Comparison of ENCODE assay signal across 12 mouse cellular contexts in genomic region chr15:4028411-4028700, GRCm38 (mm10). TPM values are rescaled to one million over a fixed set of nuclear protein-coding genes. Genes with fewer than 3 reads are reported as not detected.
A peak's percentile ranks its signal among the peaks of the same experiment; 100 is the strongest.
DNase-seq lines count a peak whose midpoint lies in the region; ATAC-seq and TF ChIP-seq lines count a peak whose summit lies in the region.
"Had no signal": no experiment of that assay in that cellular context is flagged by ENCODE, and none has a peak within 500 bp of the region (broad histone marks: within the 10 kb centered on the region; RNA-seq: fewer than 3 reads in every experiment).

No protein-coding gene starts in this region.

- H3K4me2 ChIP-seq in lung, embryonic 15.5 days = peak overlapping the region; percentile 71; the same call in 1 of the 2 replicates
- peak overlapping the region; percentile 65 for H3K4me2 ChIP-seq in hindbrain, postnatal 0 days (ENCODE audit: low read depth, low read length)
- H3K4me2 ChIP-seq in midbrain, postnatal 0 days (ENCODE audit: low read depth, low read length, poor library complexity, severe bottlenecking) = peak overlapping the region; percentile 51; the same call in 1 of the 2 replicates

- WGBS in heart, embryonic 10.5 days = 84% methylated on average over 6 of the region's 6 CpGs
- WGBS in lung, embryonic 15.5 days = 86% methylated on average over 6 of the region's 6 CpGs
- WGBS in hindbrain, postnatal 0 days = 74% methylated on average over 6 of the region's 6 CpGs
- 72% methylated on average over 6 of the region's 6 CpGs for WGBS in midbrain, postnatal 0 days

- H3K9ac ChIP-seq in lung, embryonic 15.5 days = no peak overlapping the region
- H3K9ac ChIP-seq in hindbrain, postnatal 0 days (replicated peaks; ENCODE audit: low read length) = no peak overlapping the region
- no peak overlapping the region for H3K9ac ChIP-seq in midbrain, postnatal 0 days (replicated peaks; ENCODE audit: low read length, poor library complexity, severe bottlenecking)

- H3K4me3 ChIP-seq in heart, embryonic 10.5 days = peak overlapping the region; percentile 85
- H3K4me3 ChIP-seq in lung, embryonic 15.5 days = no peak overlapping the region
- no peak overlapping the region for H3K4me3 ChIP-seq in hindbrain, postnatal 0 days (ENCODE audit: low read length)
- H3K4me3 ChIP-seq in midbrain, postnatal 0 days (ENCODE audit: low read depth, low read length) = no peak overlapping the region

- no peaks in the 10 kb centered on the region for H3K27me3 ChIP-seq in heart, embryonic 10.5 days (ENCODE audit: insufficient read depth, poor library complexity, severe bottlenecking)
- H3K27me3 ChIP-seq in lung, embryonic 15.5 days = no peaks in the 10 kb centered on the region
- no peaks in the 10 kb centered on the region for H3K27me3 ChIP-seq in hindbrain, postnatal 0 days (ENCODE audit: insufficient read depth, low read length)
- no peaks in the 10 kb centered on the region for H3K27me3 ChIP-seq in midbrain, postnatal 0 days (ENCODE audit: insufficient read depth, low read length)
- H3K27me3 ChIP-seq: CH12.LX had no signal

- ATAC-seq in lung, embryonic 15.5 days (ENCODE audit: borderline replicate concordance, extremely low read depth, low FRiP score, low TSS enrichment) = no peak
- no peak for ATAC-seq in hindbrain, postnatal 0 days
- no peak for ATAC-seq in midbrain, postnatal 0 days (ENCODE audit: low FRiP score)

- H3K27ac ChIP-seq in heart, embryonic 10.5 days = peak overlapping the region; percentile 42; the same call in 1 of the 2 replicates
- H3K27ac ChIP-seq in lung, embryonic 15.5 days = no peak overlapping the region
- no peak overlapping the region for H3K27ac ChIP-seq in hindbrain, postnatal 0 days
- H3K27ac ChIP-seq in midbrain, postnatal 0 days (ENCODE audit: low read depth, low read length) = no peak overlapping the region

- no peaks in the 10 kb centered on the region for H3K36me3 ChIP-seq in heart, embryonic 10.5 days
- no peaks in the 10 kb centered on the region for H3K36me3 ChIP-seq in lung, embryonic 15.5 days
- H3K36me3 ChIP-seq in hindbrain, postnatal 0 days (ENCODE audit: insufficient read depth, low read length) = no peaks in the 10 kb centered on the region
- H3K36me3 ChIP-seq in midbrain, postnatal 0 days (ENCODE audit: insufficient read depth, low read length) = peaks cover 3% of the 10 kb centered on the region; the same call in 1 of the 2 replicates
- H3K36me3 ChIP-seq: forebrain, embryonic 10.5 days had no signal

- no peaks in the 10 kb centered on the region for H3K9me3 ChIP-seq in heart, embryonic 10.5 days
- no peaks in the 10 kb centered on the region for H3K9me3 ChIP-seq in lung, embryonic 15.5 days
- no peaks in the 10 kb centered on the region for H3K9me3 ChIP-seq in hindbrain, postnatal 0 days (ENCODE audit: low read length)
- no peaks in the 10 kb centered on the region for H3K9me3 ChIP-seq in midbrain, postnatal 0 days (ENCODE audit: low read length)
- H3K9me3 ChIP-seq: forebrain, embryonic 10.5 days had no signal

- TF ChIP-seq CTCF in hindbrain, postnatal 0 days (IDR thresholded peaks at IDR 0.05; ENCODE audit: low read depth) = no peak
- TF ChIP-seq CTCF in midbrain, postnatal 0 days (IDR thresholded peaks at IDR 0.05) = no peak

- DNase-seq in heart, embryonic 10.5 days (ENCODE audit: low spot score) = no peak
- DNase-seq in heart, adult 8-10 months (ENCODE audit: low spot score) = no peak
- no peak for DNase-seq in lung, postnatal 10 days
- no peak for DNase-seq in hindbrain, postnatal 0 days (ENCODE audit: low spot score)
- no peak for DNase-seq in midbrain, postnatal 0 days (ENCODE audit: low spot score)
- no peak for DNase-seq in cerebellum, adult 9-10 months
- no peak for DNase-seq in cerebellum, postnatal 25 days
- DNase-seq: gastrocnemius, postnatal 36 days; lung, adult 2 months had no signal

- peaks cover 37% of the 10 kb centered on the region for H3K4me1 ChIP-seq in heart, embryonic 10.5 days
- H3K4me1 ChIP-seq in lung, embryonic 15.5 days = peaks cover 21% of the 10 kb centered on the region
- H3K4me1 ChIP-seq in hindbrain, postnatal 0 days (ENCODE audit: insufficient read depth, low read length) = peaks cover 11% of the 10 kb centered on the region
- H3K4me1 ChIP-seq in midbrain, postnatal 0 days (ENCODE audit: insufficient read depth, low read length) = peaks cover 7% of the 10 kb centered on the region; the same call in 1 of the 2 replicates

RNA-seq across cellular contexts. Expression of gene Oxct1, which starts 2.2 kb away (rescaled TPM):
- 159 and 217 TPM in 2 replicates for polyA plus RNA-seq in heart, embryonic 10.5 days (2016; fragmentation: Nextera tagmentation; extraction: Ambion mirVana)
- 1,000 to 10,000 TPM; 1,258 to 1,664 (median 1,451) TPM for total RNA-seq in heart, adult 8-10 months (2022)
- polyA plus RNA-seq in lung, embryonic 15.5 days (2015; fragmentation: Nextera tagmentation; extraction: Ambion mirVana) = 232 and 243 TPM in 2 replicates
- total RNA-seq in hindbrain, postnatal 0 days (2014; rRNA removed) = 226 and 314 TPM in 2 replicates
- 457 and 505 TPM in 2 replicates for polyA plus RNA-seq in hindbrain, postnatal 0 days (2015; fragmentation: Nextera tagmentation; extraction: Ambion mirVana)
- total RNA-seq in midbrain, postnatal 0 days (2014; rRNA removed) = 240 and 266 TPM in 2 replicates
- 454 and 461 TPM in 2 replicates for polyA plus RNA-seq in midbrain, postnatal 0 days (2015; fragmentation: Nextera tagmentation; extraction: Ambion mirVana)

RNA-seq across cellular contexts. Expression of gene AW549877, which starts 32.8 kb away (rescaled TPM):
- polyA plus RNA-seq in heart, embryonic 10.5 days (2016; fragmentation: Nextera tagmentation; extraction: Ambion mirVana) = 32.4 and 39.0 TPM in 2 replicates
- 10 to 100 TPM; 15.3 to 25.6 (median 19.9) TPM for total RNA-seq in heart, adult 8-10 months (2022)
- polyA plus RNA-seq in lung, embryonic 15.5 days (2015; fragmentation: Nextera tagmentation; extraction: Ambion mirVana) = 27.3 and 27.9 TPM in 2 replicates
- 30.0 and 30.2 TPM in 2 replicates for total RNA-seq in hindbrain, postnatal 0 days (2014; rRNA removed)
- polyA plus RNA-seq in hindbrain, postnatal 0 days (2015; fragmentation: Nextera tagmentation; extraction: Ambion mirVana) = 23.6 and 26.2 TPM in 2 replicates
- total RNA-seq in midbrain, postnatal 0 days (2014; rRNA removed) = 36.9 and 38.3 TPM in 2 replicates
- polyA plus RNA-seq in midbrain, postnatal 0 days (2015; fragmentation: Nextera tagmentation; extraction: Ambion mirVana) = 25.4 and 27.7 TPM in 2 replicates

RNA-seq across cellular contexts. Expression of gene Fbxo4, which starts 49.0 kb away (rescaled TPM):
- 8.8 and 10.0 TPM in 2 replicates for polyA plus RNA-seq in heart, embryonic 10.5 days (2016; fragmentation: Nextera tagmentation; extraction: Ambion mirVana)
- total RNA-seq in heart, adult 8-10 months (2022) = 1 to 10 TPM; 5.1 to 7.8 (median 7.1) TPM
- polyA plus RNA-seq in lung, embryonic 15.5 days (2015; fragmentation: Nextera tagmentation; extraction: Ambion mirVana) = 13.2 and 13.6 TPM in 2 replicates
- total RNA-seq in hindbrain, postnatal 0 days (2014; rRNA removed) = 12.6 and 14.7 TPM in 2 replicates
- polyA plus RNA-seq in hindbrain, postnatal 0 days (2015; fragmentation: Nextera tagmentation; extraction: Ambion mirVana) = 11.2 and 11.7 TPM in 2 replicates
- 11.4 and 14.3 TPM in 2 replicates for total RNA-seq in midbrain, postnatal 0 days (2014; rRNA removed)
- polyA plus RNA-seq in midbrain, postnatal 0 days (2015; fragmentation: Nextera tagmentation; extraction: Ambion mirVana) = 9.4 and 9.8 TPM in 2 replicates
